Comparison of ENCODE assay signal across 9 mouse cellular contexts in the genomic region with DNA sequence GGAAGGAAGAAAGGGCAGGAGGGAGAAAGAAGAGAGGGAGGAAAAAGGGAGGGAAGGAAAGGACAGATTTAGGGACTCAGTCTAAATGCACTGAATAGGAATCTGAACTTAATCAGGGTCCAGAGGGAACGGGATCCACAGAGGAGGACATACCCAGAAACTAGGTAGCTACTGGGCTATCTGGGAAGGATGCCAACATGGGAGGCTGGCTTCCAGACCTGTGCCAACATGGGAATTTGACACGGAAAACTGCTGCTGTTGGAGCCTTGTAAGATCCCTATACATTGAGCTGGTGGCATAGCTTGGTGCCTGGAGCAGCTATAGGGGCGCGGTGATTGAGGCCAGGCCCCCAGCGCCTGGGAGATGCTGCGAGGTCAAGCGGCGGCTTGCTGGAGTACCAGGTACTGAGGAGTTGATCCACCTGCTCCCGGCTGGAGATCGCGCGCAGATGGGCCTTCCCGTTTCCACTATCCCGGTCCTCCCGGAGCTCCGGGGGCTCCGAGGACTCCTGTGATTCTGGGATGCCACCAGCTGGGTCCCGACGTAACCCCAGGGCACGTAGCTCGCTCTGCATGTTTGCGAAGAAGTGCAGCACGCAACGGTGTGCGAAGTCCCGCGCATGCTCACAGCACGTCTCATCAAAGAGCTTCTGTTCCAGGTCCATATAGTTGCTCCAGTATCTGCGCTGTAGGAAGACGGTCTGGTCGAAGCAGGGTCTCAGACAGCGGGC. TPM values are rescaled to one million over a fixed set of nuclear protein-coding genes. Genes with fewer than 3 reads are reported as not detected.
DNase-seq lines count a peak whose midpoint lies in the region; ATAC-seq and TF ChIP-seq lines count a peak whose summit lies in the region.
"Had no signal": no experiment of that assay in that cellular context is flagged by ENCODE, and none has a peak within 500 bp of the region (broad histone marks: within the 10 kb centered on the region; RNA-seq: fewer than 3 reads in every experiment).

No protein-coding gene starts in this region.

- H3K4me1 ChIP-seq in heart, embryonic 13.5 days = peaks cover 12% of the 10 kb centered on the region
- H3K4me1 ChIP-seq in ES-E14 (ENCODE audit: control insufficient read depth in 2 of 2, insufficient read depth in 2 of 2, low read length in 2 of 2, poor library complexity in 1 of 2) = peaks cover 0 to 20% of the 10 kb centered on the region in 2 experiments; a peak in 3 of 4 replicates
- H3K4me1 ChIP-seq in embryonic facial prominence, embryonic 12.5 days = 0 out of 2 replicates have a peak, but pooled peaks cover 4% of the 10 kb centered on the region
- H3K4me1 ChIP-seq in limb, embryonic 14.5 days (ENCODE audit: control insufficient read depth, insufficient read depth, low read length) = peaks cover 11% of the 10 kb centered on the region
- no peaks in the 10 kb centered on the region for H3K4me1 ChIP-seq in stomach, embryonic 15.5 days

- H3K36me3 ChIP-seq in heart, embryonic 13.5 days = no peaks in the 10 kb centered on the region
- no peaks in the 10 kb centered on the region for H3K36me3 ChIP-seq in ES-E14 (ENCODE audit: control insufficient read depth, insufficient read depth, low read length, poor library complexity, severe bottlenecking)
- H3K36me3 ChIP-seq in embryonic facial prominence, embryonic 12.5 days = no peaks in the 10 kb centered on the region
- no peaks in the 10 kb centered on the region for H3K36me3 ChIP-seq in limb, embryonic 14.5 days (ENCODE audit: control insufficient read depth, insufficient read depth, low read length)
- no peaks in the 10 kb centered on the region for H3K36me3 ChIP-seq in stomach, embryonic 15.5 days

- peaks cover 22% of the 10 kb centered on the region for H3K27me3 ChIP-seq in heart, embryonic 13.5 days (replicated peaks)
- H3K27me3 ChIP-seq in embryonic facial prominence, embryonic 12.5 days = 0 out of 2 replicates have a peak, but pooled peaks cover 3% of the 10 kb centered on the region
- H3K27me3 ChIP-seq in limb, embryonic 14.5 days (ENCODE audit: control insufficient read depth, insufficient read depth, low read length) = no peaks in the 10 kb centered on the region; the same call in 1 of the 2 replicates
- H3K27me3 ChIP-seq in stomach, embryonic 15.5 days (replicated peaks) = no peaks in the 10 kb centered on the region; the same call in 1 of the 2 replicates
- H3K27me3 ChIP-seq: CH12.LX had no signal

- 18% methylated on average over 32 of the region's 32 CpGs for WGBS in heart, embryonic 13.5 days
- 24% methylated on average over 32 of the region's 32 CpGs for WGBS in embryonic facial prominence, embryonic 12.5 days
- WGBS in limb, embryonic 14.5 days = 24% methylated on average over 32 of the region's 32 CpGs
- 27% methylated on average over 32 of the region's 32 CpGs for WGBS in stomach, embryonic 15.5 days

- no peak overlapping the region for H3K27ac ChIP-seq in heart, embryonic 13.5 days (replicated peaks)
- no peak overlapping the region for H3K27ac ChIP-seq in ES-E14 (ENCODE audit: insufficient read depth, low read depth, low read length, poor library complexity, severe bottlenecking)
- H3K27ac ChIP-seq in embryonic facial prominence, embryonic 12.5 days = no peak overlapping the region
- H3K27ac ChIP-seq in limb, embryonic 14.5 days (replicated peaks; ENCODE audit: low read depth, low read length) = no peak overlapping the region
- no peak overlapping the region for H3K27ac ChIP-seq in stomach, embryonic 15.5 days

- peak overlapping the region; percentile 69 for H3K4me2 ChIP-seq in heart, embryonic 13.5 days
- peak overlapping the region; percentile 53 for H3K4me2 ChIP-seq in embryonic facial prominence, embryonic 12.5 days (replicated peaks)
- peak overlapping the region; percentile 47 for H3K4me2 ChIP-seq in limb, embryonic 14.5 days (replicated peaks; ENCODE audit: low read depth, low read length, severe bottlenecking)
- peak overlapping the region; percentile 50 for H3K4me2 ChIP-seq in stomach, embryonic 15.5 days

- no peaks in the 10 kb centered on the region for H3K9me3 ChIP-seq in heart, embryonic 13.5 days
- no peaks in the 10 kb centered on the region for H3K9me3 ChIP-seq in ES-E14 (ENCODE audit: control insufficient read depth, insufficient read depth, low read depth, low read length)
- no peaks in the 10 kb centered on the region for H3K9me3 ChIP-seq in embryonic facial prominence, embryonic 12.5 days
- H3K9me3 ChIP-seq in limb, embryonic 14.5 days (ENCODE audit: control insufficient read depth, low read length) = no peaks in the 10 kb centered on the region
- no peaks in the 10 kb centered on the region for H3K9me3 ChIP-seq in stomach, embryonic 15.5 days

- intact Hi-C loops in heart, postnatal 25 days (cut with DNase I) = no loop called here

- no peak for TF ChIP-seq POLR2A in limb, embryonic 14.5 days (IDR thresholded peaks at IDR 0.05; ENCODE audit: borderline replicate concordance, extremely low read depth, insufficient read depth, insufficient read length)

- peak overlapping the region; percentile 45 for H3K4me3 ChIP-seq in heart, embryonic 13.5 days
- peak overlapping the region in 1 of 2 experiments; percentile 32; a peak in 2 of 4 replicates for H3K4me3 ChIP-seq in ES-E14 (ENCODE audit: insufficient read depth in 1 of 2, low read depth in 1 of 2, low read length in 2 of 2, poor library complexity in 1 of 2, severe bottlenecking in 1 of 2)
- H3K4me3 ChIP-seq in embryonic facial prominence, embryonic 12.5 days = peak overlapping the region; percentile 27
- peak overlapping the region; percentile 31 for H3K4me3 ChIP-seq in limb, embryonic 14.5 days (replicated peaks; ENCODE audit: low read length)
- peak overlapping the region; percentile 22; the same call in 1 of the 2 replicates for H3K4me3 ChIP-seq in stomach, embryonic 15.5 days (replicated peaks)

- no peak for DNase-seq in heart, postnatal 25 days (ENCODE audit: low spot score)
- DNase-seq in ES-E14 (ENCODE audit: low read depth, low spot score) = no peak
- DNase-seq in limb, embryonic 14.5 days (ENCODE audit: low spot score) = no peak
- no peak for DNase-seq in adrenal gland, postnatal 36 days
- no peak for DNase-seq in kidney, adult 9 months

- in situ Hi-C loops in ES-E14 (cut with MboI; ENCODE audit: low sequenced_read_pairs in 2 of 2, unreplicated experiment in 2 of 2) = no loop called here

- no peak for ATAC-seq in heart, embryonic 13.5 days (ENCODE audit: extremely low read depth, insufficient number of reproducible peaks, low FRiP score, low TSS enrichment)
- ATAC-seq in embryonic facial prominence, embryonic 12.5 days (ENCODE audit: insufficient number of reproducible peaks, insufficient read depth, low FRiP score, low TSS enrichment) = no peak
- ATAC-seq in limb, embryonic 14.5 days (ENCODE audit: low FRiP score, low read depth) = no peak
- no peak for ATAC-seq in stomach, embryonic 15.5 days (ENCODE audit: insufficient read depth, low FRiP score, low read depth)

- peak overlapping the region; percentile 66; the same call in 1 of the 2 replicates for H3K9ac ChIP-seq in heart, embryonic 13.5 days
- peak overlapping the region; percentile 25; the same call in 1 of the 2 replicates for H3K9ac ChIP-seq in ES-E14 (ENCODE audit: insufficient read depth, low read depth, low read length, poor library complexity, severe bottlenecking)
- H3K9ac ChIP-seq in embryonic facial prominence, embryonic 12.5 days = peak overlapping the region; percentile 33; the same call in 1 of the 2 replicates
- peak overlapping the region; percentile 45 for H3K9ac ChIP-seq in limb, embryonic 14.5 days (ENCODE audit: low read depth, low read length, severe bottlenecking)
- no peak overlapping the region for H3K9ac ChIP-seq in stomach, embryonic 15.5 days

TF ChIP-seq in ES-E14, 5 proteins besides CTCF, POLR2A, EP300 and RAD21 (continues in another document):
- TF ChIP-seq CHD2 (IDR thresholded peaks at IDR 0.05; ENCODE audit: low read depth, low read length) = no peak

RNA-seq across cellular contexts. Expression of gene Calhm3, which starts 6.1 kb away (rescaled TPM):
- polyA plus RNA-seq in heart, embryonic 13.5 days (2015; fragmentation: Nextera tagmentation; extraction: Ambion mirVana) = not detected in 2 replicates
- not detected for total RNA-seq in heart, postnatal 25 days (2021)
- total RNA-seq in ES-E14 (2012; rRNA removed) = 2.8 and 3.8 TPM in 2 replicates
- polyA plus RNA-seq in embryonic facial prominence, embryonic 12.5 days (2016; fragmentation: Nextera tagmentation; extraction: Ambion mirVana) = not detected in 2 replicates
- not detected in 2 replicates for polyA plus RNA-seq in limb, embryonic 14.5 days (2012; rRNA removed)
- polyA plus RNA-seq in limb, embryonic 14.5 days (2014; fragmentation: Nextera tagmentation; extraction: Ambion mirVana) = not detected in 2 replicates
- polyA plus RNA-seq in stomach, embryonic 15.5 days (2015; fragmentation: Nextera tagmentation; extraction: Ambion mirVana) = not detected in 2 replicates
- not detected for total RNA-seq in adrenal gland, postnatal 36 days (2021)
- total RNA-seq: CH12.LX had no signal

RNA-seq across cellular contexts. Expression of gene Calhm1, which starts 7.4 kb away (rescaled TPM):
- not detected in 2 replicates for polyA plus RNA-seq in heart, embryonic 13.5 days (2015; fragmentation: Nextera tagmentation; extraction: Ambion mirVana)
- total RNA-seq in heart, postnatal 25 days (2021) = not detected
- not detected in 2 replicates for total RNA-seq in ES-E14 (2012; rRNA removed)
- not detected in 2 replicates for polyA plus RNA-seq in embryonic facial prominence, embryonic 12.5 days (2016; fragmentation: Nextera tagmentation; extraction: Ambion mirVana)
- not detected in 2 replicates for polyA plus RNA-seq in limb, embryonic 14.5 days (2012; rRNA removed)
- not detected in 2 replicates for polyA plus RNA-seq in limb, embryonic 14.5 days (2014; fragmentation: Nextera tagmentation; extraction: Ambion mirVana)
- not detected in 2 replicates for polyA plus RNA-seq in stomach, embryonic 15.5 days (2015; fragmentation: Nextera tagmentation; extraction: Ambion mirVana)
- not detected for total RNA-seq in adrenal gland, postnatal 36 days (2021)
- total RNA-seq: CH12.LX had no signal

RNA-seq across cellular contexts. Expression of gene Calhm2, which starts 13.4 kb away (rescaled TPM):
- 5.2 and 6.0 TPM in 2 replicates for polyA plus RNA-seq in heart, embryonic 13.5 days (2015; fragmentation: Nextera tagmentation; extraction: Ambion mirVana)
- 1 to 10 TPM; 3.4 to 3.9 TPM for total RNA-seq in heart, postnatal 25 days (2021)
- 3.2 and 5.5 TPM in 2 replicates for total RNA-seq in ES-E14 (2012; rRNA removed)
- 6.1 and 7.0 TPM in 2 replicates for polyA plus RNA-seq in embryonic facial prominence, embryonic 12.5 days (2016; fragmentation: Nextera tagmentation; extraction: Ambion mirVana)
- polyA plus RNA-seq in limb, embryonic 14.5 days (2012; rRNA removed) = 11.4 and 13.9 TPM in 2 replicates
- polyA plus RNA-seq in limb, embryonic 14.5 days (2014; fragmentation: Nextera tagmentation; extraction: Ambion mirVana) = 4.7 and 5.2 TPM in 2 replicates
- 7.5 and 7.7 TPM in 2 replicates for polyA plus RNA-seq in stomach, embryonic 15.5 days (2015; fragmentation: Nextera tagmentation; extraction: Ambion mirVana)
- 1 to 10 TPM; 3.6 to 4.4 TPM for total RNA-seq in adrenal gland, postnatal 36 days (2021)

RNA-seq across cellular contexts. Expression of gene Neurl1a, which starts 27.1 kb away (rescaled TPM):
- polyA plus RNA-seq in heart, embryonic 13.5 days (2015; fragmentation: Nextera tagmentation; extraction: Ambion mirVana) = 1.8 and 2.1 TPM in 2 replicates
- 1 to 10 TPM; 1.0 to 1.1 TPM for total RNA-seq in heart, postnatal 25 days (2021)
- 10.2 and 14.7 TPM in 2 replicates for total RNA-seq in ES-E14 (2012; rRNA removed)
- polyA plus RNA-seq in embryonic facial prominence, embryonic 12.5 days (2016; fragmentation: Nextera tagmentation; extraction: Ambion mirVana) = 8.7 TPM in 2 replicates
- 10.3 and 11.9 TPM in 2 replicates for polyA plus RNA-seq in limb, embryonic 14.5 days (2012; rRNA removed)
- polyA plus RNA-seq in limb, embryonic 14.5 days (2014; fragmentation: Nextera tagmentation; extraction: Ambion mirVana) = 6.6 and 8.0 TPM in 2 replicates
- polyA plus RNA-seq in stomach, embryonic 15.5 days (2015; fragmentation: Nextera tagmentation; extraction: Ambion mirVana) = 7.5 and 8.5 TPM in 2 replicates
- 10 to 100 TPM; 11.5 to 15.3 TPM for total RNA-seq in adrenal gland, postnatal 36 days (2021)
